Mouse (Mus musculus) ovary, adult 18-20 months (tissue): ENCODE data around the gene Eif5a.
"Not testable (repeated sequence)": the region's sequence is repeated elsewhere in the genome, so short reads cannot be mapped to it uniquely, and the experiment has no call there.

Experiments used
- DNase-seq: peaks from one replicate; pipeline ENCODE4 v3.0.0; 2022; ENCODE audit warnings: low spot score, mixed read lengths

Eif5a gene

DNA sequence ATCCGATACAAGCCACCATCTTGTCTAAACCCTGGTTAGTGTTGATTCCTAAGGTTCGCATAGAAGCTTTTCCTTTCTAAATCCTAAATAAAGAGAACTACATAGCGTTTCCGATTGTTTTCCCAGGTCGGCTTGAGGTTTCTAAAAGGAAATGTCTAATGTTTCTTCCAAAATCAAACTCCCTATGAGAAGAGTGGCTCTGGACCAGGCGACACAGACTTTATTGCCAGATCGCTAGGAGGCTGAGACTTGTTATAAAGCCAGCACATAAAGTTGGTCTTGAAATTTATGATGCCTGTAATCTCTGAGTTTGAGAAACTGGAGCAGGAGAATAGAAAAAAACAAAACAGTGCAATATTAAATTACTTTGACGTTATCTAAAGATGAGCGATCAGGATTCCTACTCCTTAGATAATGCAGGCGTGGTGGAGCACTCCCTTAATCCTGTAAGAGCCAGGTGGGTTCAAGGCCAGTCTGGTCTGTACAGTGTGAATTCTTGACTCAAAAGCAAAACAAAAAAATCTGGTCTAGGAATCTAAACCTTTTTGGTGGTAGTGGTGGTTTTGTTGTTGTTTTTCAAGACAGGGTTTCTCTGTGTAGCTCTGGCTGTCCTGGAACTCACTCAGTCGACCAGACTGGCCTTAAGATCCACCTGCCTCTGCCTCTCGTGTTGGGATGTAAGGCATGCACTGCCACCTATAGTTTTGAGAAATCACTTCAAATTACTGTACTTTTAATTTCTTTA is 426 bp upstream of the Eif5a start:
- DNase-seq, result no peak

DNA sequence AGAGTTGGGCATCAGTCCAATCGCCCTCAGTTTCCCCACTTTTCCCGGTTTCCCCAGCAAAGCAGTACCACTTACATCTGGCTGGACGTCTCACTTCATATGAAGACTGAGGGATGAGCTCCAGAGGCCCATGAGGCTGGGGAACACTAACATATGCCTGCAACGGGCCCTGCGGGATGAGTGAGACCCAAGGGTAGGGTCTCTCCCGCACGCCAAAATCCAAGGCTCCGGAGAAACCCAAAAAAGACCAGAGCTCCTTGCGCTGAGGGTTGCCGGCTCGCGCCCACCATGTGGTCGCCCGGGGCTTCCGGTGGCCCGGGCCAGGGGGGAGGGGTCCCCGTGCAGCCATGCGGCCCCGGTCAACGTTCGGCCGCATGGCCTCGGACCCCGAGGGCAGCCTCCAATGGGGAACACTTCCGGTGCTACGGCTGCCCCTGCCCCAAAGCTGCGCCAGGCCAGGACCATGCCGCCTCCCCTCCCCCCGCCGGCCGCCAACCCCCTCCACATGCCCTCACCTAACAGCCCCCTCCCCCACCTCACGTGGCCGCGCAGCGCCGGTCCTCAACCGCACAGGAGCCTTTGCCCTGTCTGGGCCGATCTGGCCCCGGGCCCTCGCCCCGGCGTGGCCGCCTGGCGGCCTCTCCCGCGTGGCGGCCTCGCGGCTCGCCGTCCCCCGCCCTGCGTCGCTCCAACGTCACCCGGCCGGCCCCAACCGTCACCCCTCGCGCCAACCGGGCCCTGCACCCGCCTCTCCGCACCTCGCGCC is 1.3 kb downstream of the Eif5a start:
- peak; percentile 39 for DNase-seq

DNA sequence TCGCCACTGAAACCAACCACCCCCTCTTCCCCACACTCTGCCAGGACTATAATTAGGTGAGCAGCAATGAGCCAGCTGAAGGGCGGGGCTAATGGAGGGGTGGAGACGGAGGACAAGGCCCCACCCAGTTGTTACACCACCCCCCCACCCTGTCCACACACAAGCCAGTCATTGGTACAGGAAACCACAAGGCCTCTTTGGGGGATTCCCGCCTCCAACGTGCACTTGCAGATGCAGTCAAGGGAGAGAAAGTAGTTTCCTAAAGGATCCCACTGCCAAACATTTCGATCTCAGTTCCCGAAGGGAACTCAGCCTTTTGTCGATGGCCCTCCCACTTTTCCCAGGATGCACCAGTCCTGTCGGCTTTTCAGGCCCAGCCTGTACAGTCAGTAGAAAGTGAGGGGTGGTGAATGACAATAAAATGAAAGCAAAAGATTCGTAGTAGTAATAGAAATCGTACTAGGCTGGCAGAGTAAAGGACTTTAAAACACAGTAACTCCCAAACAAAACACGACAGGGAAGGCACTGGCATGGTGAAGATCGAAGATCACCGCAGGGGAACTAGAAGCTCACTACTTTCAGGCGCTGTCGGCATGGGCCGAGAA is 2.0 kb downstream of the Eif5a start:
- peak; percentile 63 for DNase-seq

GRCm38 (mm10) chr11:69919053-69919452 is 2.7 kb downstream of the Eif5a start:
- no peak for DNase-seq

- no peak for DNase-seq
Measured at GRCm38 (mm10) chr11:69918118-69918517, 3.6 kb downstream of the Eif5a start.

DNA sequence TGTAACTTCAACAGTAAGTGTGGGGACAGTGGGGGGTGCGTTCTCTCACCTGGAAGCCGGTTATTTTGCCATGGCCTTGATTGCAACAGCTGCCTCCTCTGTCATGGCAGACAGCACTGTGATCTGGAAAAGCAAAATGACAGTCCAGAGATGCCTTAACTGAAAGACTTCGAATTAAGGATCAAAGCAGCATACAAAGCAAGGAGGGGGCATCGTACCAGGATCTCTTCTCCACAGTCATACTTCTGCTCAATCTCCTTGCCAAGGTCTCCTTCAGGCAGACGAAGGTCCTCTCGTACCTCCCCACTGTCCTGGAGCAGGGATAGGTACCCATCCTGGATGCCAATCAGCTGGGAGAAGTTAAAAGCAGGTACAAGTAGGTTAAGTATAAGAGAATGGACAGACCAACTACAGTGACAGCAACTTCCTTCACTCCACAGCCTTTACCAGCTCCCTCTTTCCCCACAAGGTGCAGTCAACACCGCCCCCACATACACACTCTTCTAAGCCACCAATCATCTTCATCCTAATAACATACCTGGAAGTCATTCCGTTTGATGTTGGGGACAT is 4.3 kb downstream of the Eif5a start:
- DNase-seq, result no peak

DNA sequence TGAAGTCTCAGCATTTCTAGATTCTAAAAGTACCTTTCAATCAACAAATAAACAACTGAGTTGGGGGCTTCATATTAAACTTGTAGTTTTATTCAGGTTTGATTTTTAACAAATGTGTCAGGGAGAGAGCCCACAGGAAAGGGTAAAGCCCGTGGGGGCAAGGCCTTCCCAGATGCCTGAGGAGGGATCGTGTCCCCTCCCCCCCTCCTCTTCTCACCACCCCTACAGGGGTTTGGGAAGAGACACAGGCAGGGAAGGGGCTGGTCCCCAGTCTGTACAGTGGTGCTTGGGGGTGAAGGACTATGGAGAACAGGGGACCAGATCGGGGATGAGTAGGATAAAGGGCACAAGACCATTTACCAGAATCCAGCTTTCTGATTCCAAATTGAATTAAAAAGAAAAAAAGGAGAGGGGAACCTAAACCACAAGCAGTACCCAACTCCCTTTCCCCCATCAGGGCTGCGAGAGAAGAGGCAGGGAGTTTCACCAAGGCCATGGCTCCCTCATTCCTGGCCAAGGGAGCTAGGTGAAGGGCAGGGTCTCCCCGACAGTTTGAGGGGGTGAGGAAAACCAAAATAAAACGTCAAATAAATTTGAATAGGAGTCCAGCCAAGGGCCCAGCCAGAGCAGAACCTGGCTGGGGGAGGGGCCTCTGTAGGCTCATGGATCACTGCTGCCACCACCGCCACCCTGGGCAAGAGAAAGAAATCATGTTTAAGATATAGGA is 4.9 kb downstream of the Eif5a start:
- not testable (repeated sequence) for DNase-seq

DNA sequence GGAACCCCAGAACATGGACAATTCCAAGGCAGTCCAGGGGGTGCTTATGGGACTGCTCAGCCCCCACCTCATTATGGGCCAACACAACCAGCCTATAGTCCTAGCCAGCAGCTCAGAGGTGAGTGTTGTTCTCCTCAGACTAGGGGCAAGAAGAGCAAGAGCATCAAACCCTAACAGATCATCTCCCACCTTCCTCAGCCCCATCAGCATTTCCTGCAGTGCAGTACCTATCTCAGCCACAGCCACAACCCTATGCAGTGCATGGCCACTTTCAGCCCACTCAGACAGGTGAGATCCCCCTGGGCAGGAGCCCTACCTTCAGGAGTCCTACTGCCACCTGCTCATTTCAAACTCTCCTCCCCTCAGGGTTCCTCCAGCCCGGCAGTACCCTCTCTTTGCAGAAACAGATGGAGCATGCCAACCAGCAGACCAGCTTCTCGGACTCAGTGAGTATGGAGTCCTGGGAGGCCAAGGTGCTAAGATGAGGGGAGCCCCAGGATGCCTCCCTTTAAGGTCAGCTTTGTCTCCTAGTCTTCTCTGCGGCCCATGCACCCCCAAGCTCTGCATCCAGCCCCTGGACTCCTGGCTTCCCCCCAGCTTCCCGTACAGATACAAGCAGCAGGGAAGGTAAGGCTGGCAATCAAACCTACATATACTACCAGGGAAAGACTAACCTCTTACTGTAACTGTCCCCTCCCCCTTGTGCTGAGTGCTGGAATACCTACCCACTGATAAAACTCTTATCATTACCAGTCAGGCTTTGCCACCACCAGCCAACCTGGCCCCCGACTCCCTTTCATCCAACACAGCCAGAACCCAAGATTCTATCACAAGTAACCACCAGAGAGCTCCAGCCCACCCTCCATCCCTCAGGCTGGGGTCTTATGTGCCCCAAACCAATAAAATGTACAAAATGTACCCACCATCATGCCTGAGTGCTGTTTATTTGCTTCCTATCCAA is 5.8 kb downstream of the Eif5a start:
- DNase-seq, result no peak

DNA sequence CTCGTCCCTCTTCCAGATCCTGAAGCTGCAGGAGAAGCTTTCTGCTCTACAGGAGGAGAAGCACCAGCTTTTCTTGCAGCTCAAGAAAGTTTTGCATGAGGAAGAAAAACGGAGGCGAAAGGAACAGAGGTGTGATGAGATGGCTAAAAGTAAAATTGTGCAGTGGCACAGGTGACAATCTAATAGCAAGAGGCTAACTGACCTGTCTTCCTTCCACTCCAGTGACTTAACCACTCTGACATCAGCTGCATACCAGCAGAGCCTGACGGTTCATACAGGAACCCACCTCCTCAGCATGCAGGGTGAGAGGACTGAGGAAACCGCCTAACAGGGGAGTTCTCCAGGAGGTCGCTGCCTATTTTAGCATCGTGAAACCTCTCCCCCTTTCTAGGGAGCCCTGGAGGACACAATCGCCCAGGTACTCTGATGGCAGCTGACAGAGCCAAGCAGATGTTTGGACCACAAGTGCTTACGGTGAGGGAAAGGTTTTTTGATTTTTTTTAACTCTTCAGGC is 6.8 kb downstream of the Eif5a start:
- DNase-seq, result no peak

GRCm38 (mm10) chr11:69914372-69914764 is 7.4 kb downstream of the Eif5a start:
- DNase-seq, result no peak

DNA sequence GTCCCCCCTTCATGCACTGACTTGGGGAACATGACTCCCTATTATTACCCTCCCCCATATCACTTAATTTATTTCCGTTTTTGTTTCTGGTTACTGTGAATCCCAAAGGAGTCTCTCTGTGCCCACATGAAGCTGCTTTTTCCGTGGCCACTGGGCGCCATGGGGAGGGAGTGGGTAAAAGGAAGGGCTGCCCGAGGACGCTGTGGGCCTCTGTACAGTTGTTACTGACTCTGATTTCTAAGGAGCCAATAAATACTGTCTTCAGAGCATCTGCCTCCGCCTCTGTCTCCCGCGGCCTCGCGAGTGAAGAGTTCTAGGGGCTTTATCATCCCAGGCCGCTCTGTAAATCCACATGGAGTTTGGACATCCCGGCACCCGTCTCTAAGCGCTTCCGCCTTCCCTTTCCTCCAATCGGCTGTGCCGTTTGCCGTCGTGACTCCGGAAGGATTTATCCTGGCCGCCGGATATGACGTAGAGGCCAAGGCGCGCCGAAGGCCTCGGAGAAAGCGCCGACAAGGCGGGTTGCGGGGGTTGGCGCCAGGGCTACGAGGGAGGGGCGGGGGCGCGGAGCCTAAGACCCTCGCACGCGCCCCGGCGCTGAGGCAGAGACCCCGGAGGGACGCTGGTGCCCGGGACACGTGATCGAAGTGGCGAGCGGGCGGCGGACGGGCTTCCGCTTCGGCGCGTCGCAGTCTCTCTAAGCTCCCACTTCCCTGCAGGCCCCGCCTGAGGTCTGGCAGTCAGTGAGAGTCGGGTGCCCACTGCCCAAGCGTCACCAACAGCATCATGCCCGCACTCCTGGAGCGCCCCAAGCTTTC is 8.0 kb downstream of the Eif5a start, which contains the start of gene Gps2:
Gene Gps2, plus strand, starts transcription at position 335 of the 818 bp plus-strand sequence.
- DNase-seq, result peak; percentile 86

- DNase-seq, result no peak
Measured at GRCm38 (mm10) chr11:69912716-69913530, 8.8 kb downstream of the Eif5a start.

GRCm38 (mm10) chr11:69911701-69912100 is 10.1 kb downstream of the Eif5a start:
- no peak for DNase-seq

DNA sequence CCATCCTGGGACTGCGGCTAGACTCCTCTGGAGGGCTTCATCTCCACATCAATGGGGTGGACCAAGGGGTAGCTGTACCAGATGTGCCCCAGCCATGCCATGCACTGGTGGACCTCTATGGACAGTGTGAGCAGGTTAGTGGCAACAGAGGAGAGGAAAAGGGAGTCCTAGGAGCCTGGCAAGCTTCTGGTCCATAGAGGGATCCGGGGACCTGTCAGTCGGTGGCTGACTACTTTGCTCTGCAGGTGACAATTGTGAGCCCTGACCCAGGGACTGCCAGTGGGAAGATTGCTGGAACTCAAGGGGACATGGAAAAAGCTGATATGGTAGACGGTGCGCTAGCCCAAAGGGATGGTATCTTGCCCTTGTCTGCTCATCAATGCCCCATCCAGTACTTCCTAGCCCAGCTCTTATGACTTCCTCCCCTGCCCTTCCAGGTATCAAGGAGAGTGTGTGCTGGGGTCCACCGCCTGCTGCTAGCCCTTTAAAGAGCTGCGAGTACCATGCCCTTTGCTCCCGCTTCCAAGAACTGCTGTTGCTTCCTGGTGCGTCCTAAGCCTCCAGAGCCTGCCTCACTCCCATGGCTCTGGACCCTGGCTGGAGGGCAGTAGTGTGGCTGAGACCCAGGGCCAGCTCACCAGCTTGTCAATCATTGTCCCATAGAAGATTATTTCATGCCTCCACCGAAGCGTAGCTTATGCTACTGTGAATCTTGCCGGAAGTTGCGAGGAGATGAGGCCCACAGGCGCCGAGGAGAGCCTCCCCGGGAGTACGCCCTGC is 10.8 kb downstream of the Eif5a start:
- DNase-seq, result no peak

DNA sequence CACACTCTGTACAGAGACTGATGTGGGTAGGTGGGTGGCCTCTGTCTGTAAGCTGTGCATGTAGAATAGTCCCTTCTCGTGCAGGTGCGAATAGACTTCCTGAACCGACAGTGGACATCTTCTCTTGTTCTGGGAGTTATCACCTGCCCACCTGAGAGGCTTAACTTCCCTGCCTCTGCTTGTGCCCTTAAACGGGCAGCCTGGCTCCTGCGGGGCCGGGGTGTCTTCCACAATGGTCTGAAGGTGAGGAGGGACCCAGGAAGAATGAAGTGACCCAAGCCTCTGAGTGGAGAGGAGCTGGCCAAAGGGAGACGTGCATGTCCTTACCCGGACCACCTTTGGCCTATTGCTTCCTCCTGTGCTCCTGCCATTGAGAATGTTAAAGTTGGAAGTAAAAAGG is 11.6 kb downstream of the Eif5a start:
- DNase-seq, result no peak

DNA sequence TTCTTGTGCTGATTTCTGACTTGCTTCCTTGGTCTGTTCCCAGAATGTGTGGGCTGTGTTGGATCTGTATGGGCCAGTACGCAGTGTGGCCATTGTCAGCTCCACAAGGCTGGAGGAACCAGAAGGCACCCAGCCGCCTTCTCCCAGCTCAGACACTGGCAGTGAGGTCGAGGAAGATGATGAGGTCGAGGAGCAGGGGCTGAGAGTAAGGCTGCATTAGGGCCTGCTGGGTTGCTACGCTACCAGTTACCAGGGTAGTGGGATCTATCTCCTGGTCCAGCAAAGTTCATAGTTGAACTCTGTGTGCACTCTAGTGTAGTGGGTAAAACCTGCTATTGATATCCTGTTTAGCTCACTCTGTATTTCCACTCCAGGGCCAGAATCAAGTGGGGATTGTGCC is 12.6 kb downstream of the Eif5a start:
- no peak for DNase-seq

GRCm38 (mm10) chr11:69908645-69909044 is 13.1 kb downstream of the Eif5a start:
- DNase-seq, result no peak

- DNase-seq, result no peak
Measured at GRCm38 (mm10) chr11:69904311-69904710, 17.4 kb downstream of the Eif5a start.
